15 mouse cellular contexts compared by ENCODE assay signal in the genomic region with DNA sequence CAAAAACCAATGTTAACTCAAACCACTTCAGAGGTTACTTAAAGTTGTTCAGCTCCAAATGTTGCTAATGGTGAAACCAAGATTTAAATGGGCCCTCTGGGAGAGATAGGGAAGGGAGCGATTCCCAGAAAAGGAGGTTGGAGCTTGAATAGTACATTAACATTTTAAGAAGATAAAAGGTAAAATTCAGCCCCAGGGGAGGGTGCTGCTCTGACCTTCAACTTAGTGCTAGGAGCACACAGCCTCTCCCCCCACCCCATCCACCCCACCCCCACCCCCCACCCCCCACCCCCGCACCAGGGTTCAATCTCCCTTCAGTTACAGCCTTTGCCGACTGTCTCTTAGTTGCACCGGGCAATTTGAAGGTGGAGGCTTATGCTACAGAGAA. TPM values are rescaled to one million over a fixed set of nuclear protein-coding genes. Genes with fewer than 3 reads are reported as not detected.
DNase-seq lines count a peak whose midpoint lies in the region; ATAC-seq lines count a peak whose summit lies in the region.
"Had no signal": no experiment of that assay in that cellular context is flagged by ENCODE, and none has a peak within 500 bp of the region (broad histone marks: within the 10 kb centered on the region; RNA-seq: fewer than 3 reads in every experiment).

No protein-coding gene starts in this region.

- no peaks in the 10 kb centered on the region for H3K9me3 ChIP-seq in embryonic facial prominence, embryonic 13.5 days
- no peaks in the 10 kb centered on the region for H3K9me3 ChIP-seq in embryonic facial prominence, embryonic 10.5 days
- no peaks in the 10 kb centered on the region for H3K9me3 ChIP-seq in heart, embryonic 16.5 days (replicated peaks; ENCODE audit: control insufficient read depth, low read length)
- no peaks in the 10 kb centered on the region for H3K9me3 ChIP-seq in lung, embryonic 16.5 days (ENCODE audit: control insufficient read depth, low read length)
- H3K9me3 ChIP-seq: forebrain, embryonic 15.5 days; hindbrain, embryonic 13.5 days; liver, embryonic 13.5 days had no signal

- no peak overlapping the region for H3K27ac ChIP-seq in embryonic facial prominence, embryonic 13.5 days
- no peak overlapping the region for H3K27ac ChIP-seq in embryonic facial prominence, embryonic 10.5 days (replicated peaks)
- peak overlapping the region; percentile 64; the same call in 1 of the 2 replicates for H3K27ac ChIP-seq in heart, embryonic 16.5 days (ENCODE audit: low read length)
- peak overlapping the region; percentile 64 for H3K27ac ChIP-seq in lung, embryonic 16.5 days (ENCODE audit: low read length)
- H3K27ac ChIP-seq: forebrain, embryonic 15.5 days; hindbrain, embryonic 13.5 days; liver, embryonic 13.5 days; stomach, postnatal 0 days had no signal

- H3K4me1 ChIP-seq in embryonic facial prominence, embryonic 13.5 days, result peaks cover 38% of the 10 kb centered on the region
- peaks cover 38% of the 10 kb centered on the region for H3K4me1 ChIP-seq in embryonic facial prominence, embryonic 10.5 days
- peaks cover 20% of the 10 kb centered on the region for H3K4me1 ChIP-seq in heart, embryonic 16.5 days (ENCODE audit: control insufficient read depth, insufficient read depth, low read length)
- peaks cover 31% of the 10 kb centered on the region for H3K4me1 ChIP-seq in lung, embryonic 16.5 days (replicated peaks; ENCODE audit: control insufficient read depth, insufficient read depth, low read length)

- ATAC-seq in embryonic facial prominence, embryonic 13.5 days (ENCODE audit: insufficient number of reproducible peaks, insufficient read depth, low FRiP score, low TSS enrichment, low read depth), result no peak
- ATAC-seq in heart, embryonic 16.5 days (replicated peaks; ENCODE audit: extremely low read depth, insufficient read depth, low FRiP score), result no peak
- no peak for ATAC-seq in lung, embryonic 16.5 days (ENCODE audit: low read depth)
- ATAC-seq: activated CD4-positive, CD25-positive, alpha-beta regulatory T cell, adult 4 months; CD4-positive, CD25-positive, alpha-beta regulatory T cell, adult 4 months; forebrain, embryonic 15.5 days had no signal

- H3K36me3 ChIP-seq in embryonic facial prominence, embryonic 13.5 days, result no peaks in the 10 kb centered on the region
- no peaks in the 10 kb centered on the region for H3K36me3 ChIP-seq in embryonic facial prominence, embryonic 10.5 days (replicated peaks)
- no peaks in the 10 kb centered on the region for H3K36me3 ChIP-seq in heart, embryonic 16.5 days (ENCODE audit: control insufficient read depth, insufficient read depth)
- H3K36me3 ChIP-seq in lung, embryonic 16.5 days (ENCODE audit: control insufficient read depth, insufficient read depth, low read length), result no peaks in the 10 kb centered on the region
- H3K36me3 ChIP-seq: forebrain, embryonic 15.5 days; hindbrain, embryonic 13.5 days; liver, embryonic 13.5 days had no signal

- 0 out of 2 replicates have a peak overlapping the region, but pooled peaks have one; percentile 7 for H3K4me2 ChIP-seq in embryonic facial prominence, embryonic 13.5 days
- no peak overlapping the region for H3K4me2 ChIP-seq in heart, embryonic 16.5 days (ENCODE audit: low read depth, low read length)
- no peak overlapping the region for H3K4me2 ChIP-seq in lung, embryonic 16.5 days (ENCODE audit: low read depth, low read length)
- H3K4me2 ChIP-seq: forebrain, embryonic 15.5 days; hindbrain, embryonic 13.5 days; liver, embryonic 13.5 days had no signal

- H3K4me3 ChIP-seq in embryonic facial prominence, embryonic 13.5 days, result no peak overlapping the region
- no peak overlapping the region for H3K4me3 ChIP-seq in embryonic facial prominence, embryonic 10.5 days
- no peak overlapping the region for H3K4me3 ChIP-seq in heart, embryonic 16.5 days (ENCODE audit: low read length)
- H3K4me3 ChIP-seq in lung, embryonic 16.5 days (ENCODE audit: low read length), result no peak overlapping the region
- H3K4me3 ChIP-seq: erythroblast, embryonic 14.5 days; forebrain, embryonic 15.5 days; hindbrain, embryonic 13.5 days; liver, embryonic 13.5 days had no signal

- H3K9ac ChIP-seq in embryonic facial prominence, embryonic 13.5 days, result no peak overlapping the region
- H3K9ac ChIP-seq in heart, embryonic 16.5 days (ENCODE audit: low read length), result no peak overlapping the region
- no peak overlapping the region for H3K9ac ChIP-seq in lung, embryonic 16.5 days (ENCODE audit: low read length)
- H3K9ac ChIP-seq: forebrain, embryonic 15.5 days; hindbrain, embryonic 13.5 days; liver, embryonic 13.5 days had no signal

- H3K27me3 ChIP-seq in embryonic facial prominence, embryonic 13.5 days, result peaks cover 17% of the 10 kb centered on the region; the same call in 1 of the 2 replicates
- peaks cover 29% of the 10 kb centered on the region for H3K27me3 ChIP-seq in embryonic facial prominence, embryonic 10.5 days (replicated peaks; ENCODE audit: low read depth, poor library complexity, severe bottlenecking)
- peaks cover 3% of the 10 kb centered on the region; the same call in 1 of the 2 replicates for H3K27me3 ChIP-seq in heart, embryonic 16.5 days (ENCODE audit: control insufficient read depth, insufficient read depth, low read length)
- no peaks in the 10 kb centered on the region for H3K27me3 ChIP-seq in lung, embryonic 16.5 days (ENCODE audit: control insufficient read depth, insufficient read depth, low read depth, low read length)
- H3K27me3 ChIP-seq: forebrain, embryonic 15.5 days; hindbrain, embryonic 13.5 days had no signal

- WGBS in embryonic facial prominence, embryonic 13.5 days, result 14% methylated on average over 3 of the region's 4 CpGs
- 34% methylated on average over 4 of the region's 4 CpGs for WGBS in embryonic facial prominence, embryonic 10.5 days
- WGBS in heart, embryonic 16.5 days, result 37% methylated on average over 4 of the region's 4 CpGs
- 39% methylated on average over 4 of the region's 4 CpGs for WGBS in lung, embryonic 16.5 days

- DNase-seq in embryonic facial prominence, embryonic 10.5 days (ENCODE audit: low spot score), result no peak
- DNase-seq in heart, adult 9 months (ENCODE audit: low spot score in 2 of 2), result no peak
- no peak for DNase-seq in lung, postnatal 25 days (ENCODE audit: low spot score)
- DNase-seq in embryo, embryonic 10.5 days (ENCODE audit: low spot score), result no peak
- DNase-seq in ovary, adult 18-20 months (ENCODE audit: low spot score), result no peak
- DNase-seq: liver, embryonic 13.5 days had no signal

RNA-seq across cellular contexts. Expression of gene Rab4a, which starts 43.9 kb away (rescaled TPM):
- 48.9 and 51.7 TPM in 2 replicates for polyA plus RNA-seq in embryonic facial prominence, embryonic 13.5 days (2015; fragmentation: Nextera tagmentation; extraction: Ambion mirVana)
- polyA plus RNA-seq in embryonic facial prominence, embryonic 10.5 days (2016; fragmentation: Nextera tagmentation; extraction: Ambion mirVana), result 56.8 and 58.0 TPM in 2 replicates
- polyA plus RNA-seq in heart, embryonic 16.5 days (2015; fragmentation: Nextera tagmentation; extraction: Ambion mirVana), result 28.6 and 32.2 TPM in 2 replicates
- 27.4 and 32.2 TPM in 2 replicates for polyA plus RNA-seq in lung, embryonic 16.5 days (2015; fragmentation: Nextera tagmentation; extraction: Ambion mirVana)

Comparison
In these comparisons a context has a peak if more than half of its experiments do, and no peak if none do; other contexts are left out.
1. H3K27ac ChIP-seq: peak in heart, embryonic 16.5 days (single experiment) and lung, embryonic 16.5 days (single experiment); none in embryonic facial prominence, embryonic 13.5 days (single experiment) and embryonic facial prominence, embryonic 10.5 days (single experiment).